Mouse (Mus musculus): ENCODE measurements around the gene Large1. TPM values are rescaled to one million over a fixed set of nuclear protein-coding genes. Genes with fewer than 3 reads are reported as not detected.
"Not testable (repeated sequence)": the region's sequence is repeated elsewhere in the genome, so short reads cannot be mapped to it uniquely, and the experiment has no call there.

The Large1 gene
- polyA plus RNA-seq, 1 experiment from 2014 or later: 0.86 TPM

- no peaks in the 10 kb centered on the region for H3K27me3 ChIP-seq
- no peaks in the 10 kb centered on the region for H3K9me3 ChIP-seq (replicated peaks)
- WGBS (ENCODE audit: insufficient replicate concordance): 70% methylated on average over 2 of the region's 2 CpGs
- H3K4me2 ChIP-seq: no peak overlapping the region
- H3K4me3 ChIP-seq (replicated peaks): no peak overlapping the region
- H3K36me3 ChIP-seq (replicated peaks): no peaks in the 10 kb centered on the region
- ATAC-seq (ENCODE audit: insufficient read depth): no peak
- no peak overlapping the region for H3K27ac ChIP-seq (replicated peaks)
- no peak overlapping the region for H3K9ac ChIP-seq
- H3K4me1 ChIP-seq (replicated peaks): no peaks in the 10 kb centered on the region
Observed at GRCm38 (mm10) chr8:73016303-73016702, 337.0 kb downstream of the Large1 start.

- WGBS (ENCODE audit: insufficient replicate concordance): 30% methylated on average over 2 of the region's 2 CpGs
- no peak overlapping the region for H3K4me2 ChIP-seq
- no peaks in the 10 kb centered on the region for H3K27me3 ChIP-seq
- H3K36me3 ChIP-seq (replicated peaks): no peaks in the 10 kb centered on the region
- ATAC-seq (ENCODE audit: insufficient read depth): no peak
- H3K4me1 ChIP-seq (replicated peaks): no peaks in the 10 kb centered on the region
- no peak overlapping the region for H3K27ac ChIP-seq (replicated peaks)
- H3K9me3 ChIP-seq (replicated peaks): no peaks in the 10 kb centered on the region
- H3K4me3 ChIP-seq (replicated peaks): no peak overlapping the region
- H3K9ac ChIP-seq: no peak overlapping the region
Observed at GRCm38 (mm10) chr8:73007489-73007888, 345.9 kb downstream of the Large1 start.

GRCm38 (mm10) chr8:73003858-73004257, 349.5 kb downstream of the Large1 start:
- Histone ChIP-seq H3K27me3 (no peaks in the 10 kb centered on the region), H3K4me1 (replicated peaks) (no peaks in the 10 kb centered on the region), H3K27ac (replicated peaks) (no peak overlapping the region), H3K9ac (no peak overlapping the region), H3K4me2 (no peak overlapping the region), H3K36me3 (replicated peaks) (no peaks in the 10 kb centered on the region), H3K4me3 (replicated peaks) (no peak overlapping the region), H3K9me3 (replicated peaks) (no peaks in the 10 kb centered on the region)
- WGBS (ENCODE audit: insufficient replicate concordance): 45% methylated on average over 2 of the region's 2 CpGs
- no peak for ATAC-seq (ENCODE audit: insufficient read depth)

GRCm38 (mm10) chr8:72993831-72994230, 359.5 kb downstream of the Large1 start:
- no peak for ATAC-seq (ENCODE audit: insufficient read depth)

GRCm38 (mm10) chr8:72990425-72990824, 362.9 kb downstream of the Large1 start:
- no peak overlapping the region for H3K4me3 ChIP-seq (replicated peaks)
- H3K9me3 ChIP-seq (replicated peaks): no peaks in the 10 kb centered on the region
- H3K27me3 ChIP-seq: no peaks in the 10 kb centered on the region
- no peak for ATAC-seq (ENCODE audit: insufficient read depth)
- H3K4me2 ChIP-seq: no peak overlapping the region
- H3K36me3 ChIP-seq (replicated peaks): no peaks in the 10 kb centered on the region
- H3K4me1 ChIP-seq (replicated peaks): no peaks in the 10 kb centered on the region
- no peak overlapping the region for H3K27ac ChIP-seq (replicated peaks)
- H3K9ac ChIP-seq: no peak overlapping the region
- 58% methylated on average over 2 of the region's 2 CpGs for WGBS (ENCODE audit: insufficient replicate concordance)

More at GRCm38 (mm10) chr8:72993831-72994230, 359.5 kb downstream of the Large1 start:
- Histone ChIP-seq H3K4me2 (no peak overlapping the region), H3K4me1 (replicated peaks) (no peaks in the 10 kb centered on the region), H3K4me3 (replicated peaks) (no peak overlapping the region), H3K27me3 (no peaks in the 10 kb centered on the region), H3K9me3 (replicated peaks) (no peaks in the 10 kb centered on the region), H3K27ac (replicated peaks) (no peak overlapping the region), H3K36me3 (replicated peaks) (no peaks in the 10 kb centered on the region), H3K9ac (no peak overlapping the region)
- 62% methylated on average over 1 of the region's 1 CpGs for WGBS (ENCODE audit: insufficient replicate concordance)

GRCm38 (mm10) chr8:72982832-72983231, 370.5 kb downstream of the Large1 start:
- 58% methylated on average over 1 of the region's 1 CpGs for WGBS (ENCODE audit: insufficient replicate concordance)
- H3K36me3 ChIP-seq (replicated peaks): no peaks in the 10 kb centered on the region
- no peaks in the 10 kb centered on the region for H3K27me3 ChIP-seq
- no peak overlapping the region for H3K4me2 ChIP-seq
- H3K9ac ChIP-seq: no peak overlapping the region
- no peak overlapping the region for H3K4me3 ChIP-seq (replicated peaks)
- H3K9me3 ChIP-seq (replicated peaks): no peaks in the 10 kb centered on the region
- H3K27ac ChIP-seq (replicated peaks): no peak overlapping the region
- H3K4me1 ChIP-seq (replicated peaks): no peaks in the 10 kb centered on the region
- no peak for ATAC-seq (ENCODE audit: insufficient read depth)

- H3K27me3 ChIP-seq: no peaks in the 10 kb centered on the region
- no peak overlapping the region for H3K9ac ChIP-seq
- 68% methylated on average over 3 of the region's 3 CpGs for WGBS (ENCODE audit: insufficient replicate concordance)
- H3K4me3 ChIP-seq (replicated peaks): no peak overlapping the region
- no peak for ATAC-seq (ENCODE audit: insufficient read depth)
- H3K36me3 ChIP-seq (replicated peaks): no peaks in the 10 kb centered on the region
- no peak overlapping the region for H3K4me2 ChIP-seq
- H3K4me1 ChIP-seq (replicated peaks): no peaks in the 10 kb centered on the region
- no peaks in the 10 kb centered on the region for H3K9me3 ChIP-seq (replicated peaks)
- no peak overlapping the region for H3K27ac ChIP-seq (replicated peaks)
Observed at GRCm38 (mm10) chr8:72955074-72955473, 398.3 kb downstream of the Large1 start.

- not testable (repeated sequence) for H3K27ac ChIP-seq (replicated peaks); H3K27me3 ChIP-seq; H3K9ac ChIP-seq
Observed at GRCm38 (mm10) chr8:72941393-72941792, 411.9 kb downstream of the Large1 start.

GRCm38 (mm10) chr8:72919182-72919902, 434.0 kb downstream of the Large1 start:
- Histone ChIP-seq H3K4me1 (replicated peaks) (no peaks in the 10 kb centered on the region), H3K4me3 (replicated peaks) (no peak overlapping the region), H3K9ac (no peak overlapping the region), H3K36me3 (replicated peaks) (no peaks in the 10 kb centered on the region), H3K4me2 (no peak overlapping the region), H3K9me3 (replicated peaks) (no peaks in the 10 kb centered on the region), H3K27ac (replicated peaks) (no peak overlapping the region), H3K27me3 (no peaks in the 10 kb centered on the region)
- WGBS (ENCODE audit: insufficient replicate concordance): 71% methylated on average over 2 of the region's 2 CpGs
- no peak for ATAC-seq (ENCODE audit: insufficient read depth)

More at GRCm38 (mm10) chr8:72941393-72941792, 411.9 kb downstream of the Large1 start:
- H3K4me1 ChIP-seq (replicated peaks); ATAC-seq (ENCODE audit: insufficient read depth); H3K9me3 ChIP-seq (replicated peaks); H3K36me3 ChIP-seq (replicated peaks); H3K4me3 ChIP-seq (replicated peaks); H3K4me2 ChIP-seq: not testable (repeated sequence)
- 46% methylated on average over 8 of the region's 8 CpGs for WGBS (ENCODE audit: insufficient replicate concordance)

GRCm38 (mm10) chr8:72905491-72905890, 447.8 kb downstream of the Large1 start:
- H3K4me2 ChIP-seq: no peak overlapping the region
- H3K9ac ChIP-seq: no peak overlapping the region
- 53% methylated on average over 4 of the region's 4 CpGs for WGBS (ENCODE audit: insufficient replicate concordance)
- no peaks in the 10 kb centered on the region for H3K4me1 ChIP-seq (replicated peaks)
- no peaks in the 10 kb centered on the region for H3K9me3 ChIP-seq (replicated peaks)
- H3K27ac ChIP-seq (replicated peaks): no peak overlapping the region
- H3K4me3 ChIP-seq (replicated peaks): no peak overlapping the region
- H3K27me3 ChIP-seq: no peaks in the 10 kb centered on the region
- no peak for ATAC-seq (ENCODE audit: insufficient read depth)
- H3K36me3 ChIP-seq (replicated peaks): no peaks in the 10 kb centered on the region

GRCm38 (mm10) chr8:72901591-72901990, 451.7 kb downstream of the Large1 start:
- 66% methylated on average over 6 of the region's 6 CpGs for WGBS (ENCODE audit: insufficient replicate concordance)
- Histone ChIP-seq H3K9ac (no peak overlapping the region), H3K4me3 (replicated peaks) (no peak overlapping the region), H3K4me2 (no peak overlapping the region), H3K4me1 (replicated peaks) (no peaks in the 10 kb centered on the region), H3K9me3 (replicated peaks) (no peaks in the 10 kb centered on the region), H3K27me3 (no peaks in the 10 kb centered on the region), H3K27ac (replicated peaks) (no peak overlapping the region), H3K36me3 (replicated peaks) (no peaks in the 10 kb centered on the region)
- ATAC-seq (ENCODE audit: insufficient read depth): no peak

- ATAC-seq (ENCODE audit: insufficient read depth): no peak
- Histone ChIP-seq H3K27ac (replicated peaks) (no peak overlapping the region), H3K36me3 (replicated peaks) (no peaks in the 10 kb centered on the region), H3K4me1 (replicated peaks) (no peaks in the 10 kb centered on the region), H3K4me3 (replicated peaks) (no peak overlapping the region), H3K4me2 (no peak overlapping the region), H3K9ac (no peak overlapping the region), H3K9me3 (replicated peaks) (no peaks in the 10 kb centered on the region), H3K27me3 (no peaks in the 10 kb centered on the region)
- 69% methylated on average over 3 of the region's 3 CpGs for WGBS (ENCODE audit: insufficient replicate concordance)
Observed at GRCm38 (mm10) chr8:72899321-72899720, 454.0 kb downstream of the Large1 start.

Measured in liver, embryonic 15.5 days (tissue).